Mouse (Mus musculus) brain, embryonic 18.5 days (tissue): Measurements from ENCODE around the gene Eme2.

ENCODE experiments used
- DNase-seq: peaks from one replicate; pipeline ENCODE4 v3.0.0-alpha.2; 2012; ENCODE audit warnings: low read depth, low spot score

Eme2 gene

DNA sequence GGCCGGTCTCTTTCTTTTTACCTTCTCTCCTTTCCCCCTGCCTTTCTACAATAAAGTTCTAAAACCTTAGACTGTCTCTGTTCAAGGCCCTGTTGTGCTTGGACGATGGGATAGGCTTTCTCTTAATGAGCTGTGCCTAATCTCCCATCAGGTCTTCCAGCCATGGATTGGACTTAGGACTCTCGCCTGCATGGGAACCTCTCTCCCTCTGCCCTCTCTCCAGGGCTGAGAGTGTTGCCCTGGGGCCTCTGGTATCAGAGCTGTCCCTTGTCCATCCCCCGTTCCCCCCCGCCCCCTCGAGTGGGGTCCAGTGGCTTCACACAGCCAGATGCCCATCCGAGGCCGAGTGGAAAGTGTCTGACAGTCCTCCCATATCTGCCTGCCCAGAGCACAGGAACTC lies 19.9 kb downstream of the Eme2 start:
- DNase-seq, result no peak

- DNase-seq, result no peak
Measured at GRCm38 (mm10) chr17:24874405-24874745, 20.5 kb downstream of the Eme2 start.

GRCm38 (mm10) chr17:24873695-24874404 lies 21.0 kb downstream of the Eme2 start:
- no peak for DNase-seq

DNA sequence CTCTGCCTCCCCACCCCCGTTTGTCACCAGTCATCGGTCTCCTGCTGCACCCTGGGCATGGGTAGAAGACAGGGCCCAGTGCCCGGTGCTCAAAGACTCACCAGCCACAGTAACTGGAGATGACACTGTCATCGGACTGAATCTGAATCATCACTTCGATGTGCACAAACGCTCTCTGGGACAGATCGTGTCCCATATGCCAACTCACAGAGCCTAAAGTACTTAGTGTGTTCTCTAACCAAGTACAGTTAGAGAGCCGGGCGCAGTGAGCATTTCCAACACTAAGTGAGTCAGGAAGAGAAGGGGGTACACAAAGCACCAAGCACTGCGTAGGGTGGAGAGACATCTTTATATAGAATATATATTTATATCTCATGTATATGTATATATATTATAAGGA lies 27.0 kb downstream of the Eme2 start:
- no peak for DNase-seq

- no peak for DNase-seq
Measured at GRCm38 (mm10) chr17:24865776-24866175, 29.1 kb downstream of the Eme2 start, which contains the start of gene Igfals. TSS of gene Igfals (plus strand) at chr17:24865997.

DNA sequence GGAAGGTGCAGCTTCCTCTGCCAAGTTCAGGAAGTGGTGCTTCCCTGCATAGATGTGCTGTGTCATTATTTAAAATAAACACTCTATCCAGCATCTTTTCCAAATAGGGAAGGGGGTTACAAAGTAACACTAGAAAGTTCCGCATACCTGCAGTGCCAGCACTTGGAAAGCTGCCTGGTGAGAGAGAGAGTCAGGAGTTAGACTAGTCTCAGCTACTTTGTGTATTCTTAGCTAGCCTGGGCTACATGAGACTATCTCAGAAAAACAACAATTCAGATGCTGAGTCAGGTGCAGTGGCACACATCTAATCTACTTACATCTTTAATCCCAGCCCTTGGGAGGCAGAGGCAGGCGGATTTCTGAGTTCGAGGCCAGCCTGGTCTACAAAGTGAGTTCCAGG lies 33.1 kb downstream of the Eme2 start:
- DNase-seq, result no peak

DNA sequence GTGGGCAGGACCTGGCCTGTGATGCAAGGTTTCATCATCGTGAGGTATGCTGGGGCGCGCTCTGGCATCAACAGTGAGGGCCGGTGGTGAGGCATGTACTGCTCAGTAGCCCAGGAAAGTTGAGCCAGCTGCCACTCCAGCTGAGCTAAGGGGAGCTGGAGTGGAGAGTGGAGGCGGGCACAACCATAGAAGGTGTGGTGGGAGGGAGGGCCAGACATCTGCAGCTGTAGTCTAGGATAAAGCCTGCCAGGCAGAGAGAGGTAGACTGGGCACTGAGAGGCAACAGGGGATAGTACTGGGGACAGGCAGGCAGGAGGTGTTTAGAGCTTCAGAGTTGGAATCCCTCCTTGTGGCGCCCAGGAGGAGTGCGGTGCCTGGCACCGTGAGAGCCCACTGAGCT lies 34.8 kb downstream of the Eme2 start:
- no peak for DNase-seq

DNA sequence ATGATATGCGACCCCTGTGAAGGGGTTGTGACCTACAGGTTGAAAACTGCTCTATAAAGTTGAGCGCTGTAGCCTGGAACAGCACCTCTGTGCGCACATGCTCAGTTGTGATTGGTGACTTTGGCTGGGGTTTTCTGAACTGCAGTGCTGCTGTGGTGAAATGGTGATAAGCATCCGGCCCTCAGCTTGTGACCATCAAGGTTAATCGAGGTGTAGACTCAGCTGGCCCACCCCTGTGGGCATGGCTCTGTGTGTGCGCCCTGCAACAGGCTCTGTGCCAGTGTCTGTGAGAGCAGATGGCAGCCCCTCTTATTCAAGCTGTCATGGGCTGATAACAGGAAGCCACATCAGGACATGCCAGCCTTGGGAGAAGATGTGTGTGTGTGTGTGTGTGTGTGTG lies 35.9 kb downstream of the Eme2 start:
- no peak for DNase-seq

DNA sequence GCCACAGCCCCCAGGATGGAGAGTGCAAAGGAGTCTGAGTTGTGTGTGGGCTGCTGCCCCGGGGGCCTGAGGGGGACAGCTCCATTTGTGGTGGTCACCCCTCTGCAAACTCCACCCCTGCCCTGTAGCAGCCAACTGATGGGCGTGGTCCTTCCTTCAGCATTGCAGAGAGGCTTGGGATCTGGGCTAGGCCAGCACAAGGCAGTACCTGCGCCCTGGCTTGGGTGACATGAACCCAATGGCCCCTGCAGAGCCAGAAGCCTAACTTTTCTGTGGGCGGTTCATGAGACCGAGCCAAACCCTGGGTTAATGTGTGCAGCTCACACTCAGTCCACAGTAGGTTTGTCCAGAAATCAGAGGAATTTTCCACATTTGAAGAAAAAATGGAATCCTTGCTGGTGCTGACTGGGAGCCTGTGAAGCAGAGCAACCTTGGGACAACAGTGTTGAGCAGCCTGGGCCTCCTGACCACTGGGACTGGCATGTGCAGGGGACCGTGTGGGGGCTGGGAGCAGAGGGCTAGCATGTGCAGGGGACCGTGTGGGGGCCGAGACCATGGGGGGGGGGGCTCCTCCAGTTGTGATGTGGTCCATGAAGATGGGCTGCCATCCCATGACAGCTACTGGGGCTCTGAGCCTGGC lies 36.9 kb downstream of the Eme2 start:
- no peak for DNase-seq

DNA sequence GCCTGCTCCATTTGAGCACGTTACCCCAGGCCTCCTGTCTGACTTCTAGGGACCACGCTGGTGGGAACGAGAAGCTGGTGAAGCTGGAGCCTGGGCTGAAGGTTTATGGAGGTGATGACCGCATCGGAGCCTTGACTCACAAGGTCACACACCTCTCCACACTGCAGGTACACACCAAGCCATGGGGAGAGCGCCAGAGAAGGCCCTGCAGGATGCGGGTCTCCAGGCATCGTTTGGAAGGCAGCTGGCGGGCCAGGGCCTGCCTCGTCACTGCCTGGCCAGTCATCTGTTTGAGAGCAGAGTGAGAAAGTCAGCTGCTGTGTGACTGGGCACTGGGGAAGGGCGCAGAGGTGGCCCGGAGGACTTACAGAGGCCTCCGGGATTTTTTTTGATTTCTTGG lies 38.3 kb downstream of the Eme2 start:
- no peak for DNase-seq

GRCm38 (mm10) chr17:24855838-24856464 lies 38.9 kb downstream of the Eme2 start:
- no peak for DNase-seq

DNA sequence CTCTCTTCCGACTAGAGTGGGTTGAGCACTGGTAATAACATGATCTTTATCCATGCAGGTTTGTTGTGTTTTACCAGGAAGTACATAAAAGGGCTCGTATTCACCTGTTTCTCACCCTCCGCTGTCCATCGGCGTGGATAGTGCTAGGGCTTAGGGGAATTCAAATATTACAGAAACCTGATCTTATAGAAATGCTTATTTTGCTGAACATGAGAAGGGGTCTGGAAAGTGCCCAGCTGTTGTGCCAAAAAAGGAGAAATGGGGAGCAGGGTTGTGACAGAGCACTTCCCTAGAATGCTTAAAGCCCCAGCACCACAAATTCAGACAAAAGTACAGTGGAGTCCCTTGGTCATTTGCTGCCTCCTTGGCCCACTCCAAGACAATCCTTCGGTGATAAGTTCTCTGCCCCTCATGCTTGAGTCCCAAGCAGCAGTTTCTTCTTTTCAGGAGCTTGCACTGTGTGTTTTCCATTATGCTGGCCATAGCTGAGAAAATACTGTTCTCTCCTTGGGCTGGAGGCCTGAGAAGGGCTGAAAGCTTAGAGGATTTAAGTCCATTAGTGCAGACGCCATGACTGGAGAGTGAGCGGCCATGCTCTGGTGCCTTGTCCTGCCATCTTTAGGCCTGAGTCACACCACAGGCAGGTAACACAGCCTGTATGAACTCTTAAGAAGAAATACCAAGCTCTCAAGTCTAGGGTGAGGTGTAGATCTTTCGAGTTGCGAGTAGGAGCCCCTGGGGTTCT lies 43.3 kb downstream of the Eme2 start:
- DNase-seq, result no peak

- no peak for DNase-seq
Measured at GRCm38 (mm10) chr17:24850773-24851127, 44.1 kb downstream of the Eme2 start.

DNA sequence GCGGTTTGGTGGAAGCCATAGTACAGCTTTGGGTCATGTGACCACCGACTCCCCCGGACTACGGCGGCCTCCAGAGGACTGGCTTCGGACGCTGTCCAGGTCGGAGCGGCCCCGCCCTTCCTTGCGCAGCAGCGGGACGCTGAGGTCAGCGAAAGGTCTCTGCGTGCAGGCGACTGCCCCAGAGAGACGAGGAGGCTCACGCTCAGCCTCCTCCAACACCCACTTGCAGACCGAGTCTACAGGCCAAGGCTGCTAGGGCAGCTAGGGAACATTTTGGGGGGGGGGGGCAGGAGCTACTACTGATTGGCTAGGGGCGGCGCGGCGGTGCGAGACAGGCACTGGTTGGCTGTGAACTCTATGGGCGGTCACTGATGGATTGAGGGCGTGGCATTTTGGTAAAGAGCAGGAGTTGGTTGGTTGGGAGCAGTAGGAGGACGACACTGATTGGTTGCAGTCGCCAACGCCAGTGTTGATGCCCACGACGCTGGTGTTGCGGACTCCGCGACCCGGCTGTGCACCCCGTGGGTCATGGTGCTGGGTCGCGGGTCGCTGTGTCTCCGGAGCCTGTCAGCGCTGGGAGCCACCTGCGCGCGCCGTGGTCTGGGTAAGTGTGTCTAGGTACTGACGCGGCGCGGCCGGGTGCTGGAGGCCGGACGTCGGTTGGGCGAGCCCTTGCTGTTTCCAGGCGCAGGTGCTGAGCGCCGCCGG lies 44.7 kb downstream of the Eme2 start, which contains the start of gene Fahd1:
Gene Fahd1, minus strand, starts transcription at position 300 of the 708 bp plus-strand sequence.
- peak; percentile 96 for DNase-seq

DNA sequence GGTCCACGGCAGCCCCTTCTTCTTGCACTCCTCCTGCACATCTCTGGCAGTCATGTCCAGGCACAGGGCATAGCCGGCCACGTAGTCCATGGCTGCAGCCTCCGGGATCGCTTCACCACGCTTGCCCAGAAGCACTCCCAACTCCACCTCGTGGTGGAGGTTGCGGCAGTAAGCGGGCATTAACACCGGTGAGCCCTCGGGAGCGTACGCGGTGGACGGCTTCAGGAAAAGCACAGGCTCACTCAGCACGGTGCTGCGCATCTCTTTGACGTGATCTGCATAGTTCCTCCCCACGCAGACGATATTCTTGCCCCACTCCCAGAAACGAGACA lies 45.2 kb downstream of the Eme2 start:
- no peak for DNase-seq

DNA sequence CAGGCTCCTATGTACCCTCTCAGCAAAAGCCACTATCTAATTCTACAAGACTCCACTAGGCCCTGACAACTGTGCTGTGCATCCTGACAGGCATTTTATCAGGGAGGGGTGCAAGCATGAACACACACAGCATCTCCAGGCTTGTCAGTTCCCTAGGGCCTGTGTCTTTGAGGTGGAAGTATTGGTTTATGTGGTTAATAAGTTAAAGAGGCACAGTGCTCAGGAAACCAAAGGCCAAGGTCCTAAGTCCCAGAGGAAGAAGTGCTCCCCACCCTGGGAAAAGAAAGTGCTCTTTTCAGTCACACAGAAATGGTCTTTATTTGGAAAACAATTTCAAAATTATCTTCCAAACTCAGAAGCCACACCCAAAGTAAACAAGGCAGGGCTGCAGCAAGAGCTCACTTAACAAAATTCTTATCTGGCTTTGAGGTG lies 46.3 kb downstream of the Eme2 start:
- DNase-seq, result no peak

DNA sequence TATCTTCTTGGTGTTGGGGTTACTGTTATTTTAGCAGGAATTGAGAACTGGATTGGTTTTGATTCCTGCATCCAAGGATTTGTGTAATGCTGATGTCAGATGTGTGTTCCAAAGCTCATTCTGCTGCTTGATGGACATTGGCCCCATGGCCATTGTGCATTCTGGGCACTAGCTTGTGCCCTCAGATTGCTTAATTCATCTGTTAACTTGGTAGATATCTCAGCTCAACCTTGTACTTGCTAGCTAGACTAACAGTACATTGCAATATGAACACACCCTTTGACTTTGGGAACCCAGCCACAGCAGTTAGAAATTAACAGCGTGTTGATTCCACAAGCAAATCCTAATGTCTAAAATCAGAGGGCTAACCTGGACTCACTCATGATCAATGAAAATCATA lies 47.5 kb downstream of the Eme2 start:
- no peak for DNase-seq

DNA sequence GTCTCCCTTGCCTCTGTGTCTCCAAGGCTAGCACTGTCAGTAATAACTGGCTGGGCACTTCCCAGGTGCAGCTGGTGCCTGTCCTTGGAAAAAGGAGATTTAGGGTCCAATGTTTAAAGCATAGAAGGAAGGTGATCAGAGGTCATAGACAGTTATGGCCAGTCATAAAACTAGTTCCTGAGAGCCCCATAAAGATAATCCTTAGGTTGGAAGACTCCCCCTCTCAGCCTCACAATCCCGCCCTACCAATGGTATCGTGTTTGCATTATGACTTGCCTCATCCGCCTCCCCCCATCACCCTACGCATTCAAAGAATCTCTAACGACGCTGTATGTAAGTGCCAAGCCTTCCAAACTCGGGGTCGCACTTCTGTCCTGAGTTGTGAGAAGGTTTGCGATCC lies 50.4 kb downstream of the Eme2 start:
- no peak for DNase-seq

DNA sequence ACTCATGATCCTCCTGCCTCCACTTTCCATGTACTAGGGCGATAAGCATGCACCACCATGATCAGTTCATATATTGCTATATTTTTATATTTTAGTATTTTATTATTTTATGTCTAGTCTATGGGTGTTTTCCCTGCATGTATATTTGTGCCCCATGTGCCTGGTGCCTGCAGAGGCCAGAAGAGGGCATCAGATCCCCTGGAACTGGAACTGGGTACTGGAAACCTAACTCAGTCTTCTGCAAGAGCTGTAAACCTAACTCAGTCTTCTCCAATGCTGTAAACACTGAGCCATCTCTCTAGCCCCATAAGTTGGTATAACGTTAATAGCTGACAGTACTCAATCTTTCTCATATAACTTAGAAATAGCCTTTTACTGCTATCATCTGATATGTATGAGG lies 52.3 kb downstream of the Eme2 start:
- no peak for DNase-seq

DNA sequence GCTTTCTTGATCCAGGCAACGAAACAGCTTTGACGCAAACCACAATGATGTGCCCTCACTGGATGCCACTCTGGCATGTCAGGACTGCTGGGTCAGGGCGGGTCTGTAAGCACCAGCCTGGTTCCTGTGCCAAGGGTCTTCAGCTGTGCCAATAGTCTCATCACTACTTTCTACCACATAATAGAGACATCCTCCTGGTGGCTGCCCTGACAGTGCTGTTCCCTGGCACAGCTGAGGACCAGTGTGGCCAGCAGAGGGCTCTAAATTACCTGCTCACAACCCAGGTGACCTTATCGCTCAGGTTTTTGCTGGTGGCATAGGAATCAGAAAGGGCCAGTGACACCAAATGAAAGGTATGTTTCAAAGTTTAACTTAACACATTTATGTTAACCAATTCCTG lies 53.8 kb downstream of the Eme2 start:
- no peak for DNase-seq

- no peak for DNase-seq
Measured at GRCm38 (mm10) chr17:24840341-24840740, 54.5 kb downstream of the Eme2 start.

DNA sequence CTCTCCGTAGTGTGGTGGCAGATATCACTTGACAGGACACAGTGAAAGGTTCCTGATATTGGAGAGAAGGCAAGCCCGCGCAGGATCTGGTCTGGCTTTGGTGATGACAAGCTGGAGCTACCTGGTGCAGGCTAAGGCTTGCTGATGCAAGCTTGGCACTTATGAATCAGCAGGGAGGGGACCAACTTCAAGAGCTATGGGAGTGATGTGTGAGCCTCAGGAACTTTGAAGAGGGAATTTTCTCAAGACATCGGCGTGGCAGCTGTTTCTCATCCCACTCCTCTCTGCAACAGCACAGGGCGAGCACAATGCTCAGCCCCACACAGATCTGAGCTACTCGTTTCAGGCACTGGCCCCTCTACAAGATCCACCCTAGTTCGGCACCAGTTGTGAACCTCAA lies 55.0 kb downstream of the Eme2 start, which contains the start of gene Hagh:
Gene Hagh, plus strand, starts transcription at position 302 of the 400 bp plus-strand sequence.
- no peak for DNase-seq
